Mouse (Mus musculus) liver, embryonic 14.5 days (tissue): ENCODE measurements around the gene Adgrf4. TPM values are rescaled to one million over a fixed set of nuclear protein-coding genes. Genes with fewer than 3 reads are reported as not detected.

Experiments used
- ATAC-seq: fragments of 200-750 bp; cut with Nextera tagmentation; 2 replicates; pipeline ENCODE4 v1.8.0; 2017; ENCODE audit warnings: moderate number of reproducible peaks, mild to moderate bottlenecking, moderate library complexity; ENCODE audit not compliant: insufficient read depth
- DNase-seq, 3 experiments: peaks; one replicate each; pipeline ENCODE4 v3.0.0-alpha.2; 2012 to 2013; ENCODE audit warnings: low read depth in 3 of 3, low spot score in 3 of 3
- H3K27ac ChIP-seq: fragments of 300-500 bp; sonication (generic); 2 replicates; pipeline ENCODE4 v1.5.1; 2014; ENCODE audit warnings: moderate library complexity, mild to moderate bottlenecking, control low read depth, inconsistent platforms
- H3K27me3 ChIP-seq: fragments of 300-500 bp; sonication (generic); 2 replicates; pipeline ENCODE4 v1.6.1; 2014; ENCODE audit warnings: mild to moderate bottlenecking, low read length, moderate library complexity; ENCODE audit not compliant: control insufficient read depth, insufficient read depth
- H3K36me3 ChIP-seq: fragments of 300-500 bp; sonication (generic); replicated peaks from 2 replicates; pipeline ENCODE4 v1.6.1; 2014; ENCODE audit warnings: low read depth; ENCODE audit not compliant: control insufficient read depth, insufficient read depth
- H3K4me1 ChIP-seq, 2 experiments: fragments of 200-500 bp in 1 of 2; fragments of 300-500 bp in 1 of 2; sonication (generic) in 1 of 2; replicated peaks; 2 replicates each; pipeline ENCODE4 v1.6.1; 2012 to 2014; ENCODE audit warnings: antibody characterized with exemption in 1 of 2, inconsistent platforms in 1 of 2, low read length in 1 of 2; ENCODE audit not compliant: control insufficient read depth in 2 of 2, insufficient read depth in 2 of 2
- H3K4me2 ChIP-seq: fragments of 300-500 bp; sonication (generic); 2 replicates; pipeline ENCODE4 v1.6.1; 2014; ENCODE audit warnings: low read depth, mild to moderate bottlenecking, control low read depth, moderate library complexity
- H3K4me3 ChIP-seq, 2 experiments: fragments of 200-500 bp in 1 of 2; fragments of 300-500 bp in 1 of 2; sonication (generic) in 1 of 2; 2 replicates each; pipeline ENCODE4 v1.5.1; 2012 to 2014; ENCODE audit warnings: low read depth in 2 of 2, low read length in 2 of 2, mild to moderate bottlenecking in 2 of 2, control low read depth in 1 of 2, inconsistent platforms in 1 of 2, moderate library complexity in 1 of 2; ENCODE audit not compliant: insufficient read depth in 1 of 2
- H3K9ac ChIP-seq: fragments of 300-500 bp; sonication (generic); replicated peaks from 2 replicates; pipeline ENCODE4 v1.6.1; 2014; ENCODE audit warnings: mild to moderate bottlenecking, control low read depth, moderate library complexity
- H3K9me3 ChIP-seq: fragments of 300-500 bp; sonication (generic); 2 replicates; pipeline ENCODE4 v1.6.1; 2016; ENCODE audit warnings: low read length, mixed read lengths; ENCODE audit not compliant: control insufficient read depth
- CTCF ChIP-seq: IDR thresholded peaks from 2 replicates; pipeline ENCODE4 v1.5.1; 2016; ENCODE audit warnings: antibody characterized with exemption, low read depth, control low read depth
- EP300 ChIP-seq: IDR thresholded peaks from 2 replicates; pipeline ENCODE4 v1.6.1; 2016; ENCODE audit warnings: antibody characterized with exemption, low read depth
- WGBS: fragments of 180-500 bp; shearing (Covaris S2); extraction: QIAGEN DNeasy Blood & Tissue Kit; methylation state at CpG from one replicate; pipeline ENCODE4 v1.1.7; 2014; ENCODE audit not compliant: insufficient replicate concordance; 5-methylcytosine and 5-hydroxymethylcytosine counted together
- polyA plus RNA-seq, 2 experiments: library from polyadenylated mRNA; depleted of rRNA in 1 of 2; stranded (reverse) in 1 of 2; unstranded in 1 of 2; fragments of >200 nt; fragmentation: Nextera tagmentation in 1 of 2; extraction: Ambion mirVana in 1 of 2; gene quantifications; 2 replicates each; pipeline versions ENCODE4 v1.2.1 to v1.2.3; 2012 to 2014

Gene Adgrf4
- polyA plus RNA-seq, 2 experiments, result 0.01 TPM; not detected in 1

- no peaks in the 10 kb centered on the region for H3K36me3 ChIP-seq
- no peaks in the 10 kb centered on the region for H3K9me3 ChIP-seq
- H3K9ac ChIP-seq, result no peak overlapping the region
- no peak for ATAC-seq
- H3K4me1 ChIP-seq, result no peaks in the 10 kb centered on the region
- TF ChIP-seq CTCF (no peak), EP300 (no peak)
- no peaks in the 10 kb centered on the region for H3K27me3 ChIP-seq
- no peak for DNase-seq
- no peak overlapping the region for H3K27ac ChIP-seq
- no peak overlapping the region for H3K4me2 ChIP-seq
- no peak overlapping the region for H3K4me3 ChIP-seq
- WGBS, result 56% methylated on average over 3 of the region's 3 CpGs
These were observed 83.8 kb downstream of the Adgrf4 start for GRCm38 (mm10) chr17:42608270-42608669.

Other genes with a start within 250 kb of the Adgrf4 start
- not detected in 2 replicates for gene Opn5, start 80.9 kb downstream of the Adgrf4 start, polyA plus RNA-seq (2012; rRNA removed)
- not detected in 2 replicates for gene Opn5, start 80.9 kb downstream of the Adgrf4 start, polyA plus RNA-seq (2014; fragmentation: Nextera tagmentation; extraction: Ambion mirVana)
- not detected in 2 replicates for gene Adgrf2, start 49.9 kb upstream of the Adgrf4 start, polyA plus RNA-seq (2012; rRNA removed)
- not detected in 2 replicates for gene Adgrf2, start 49.9 kb upstream of the Adgrf4 start, polyA plus RNA-seq (2014; fragmentation: Nextera tagmentation; extraction: Ambion mirVana)
- 4.9 and 8.6 TPM in 2 replicates for gene Cd2ap, start 184.4 kb upstream of the Adgrf4 start, polyA plus RNA-seq (2012; rRNA removed)
- 8.3 and 10.2 TPM in 2 replicates for gene Cd2ap, start 184.4 kb upstream of the Adgrf4 start, polyA plus RNA-seq (2014; fragmentation: Nextera tagmentation; extraction: Ambion mirVana)